ENCODE assay signal across 7 mouse cellular contexts in the genomic region with DNA sequence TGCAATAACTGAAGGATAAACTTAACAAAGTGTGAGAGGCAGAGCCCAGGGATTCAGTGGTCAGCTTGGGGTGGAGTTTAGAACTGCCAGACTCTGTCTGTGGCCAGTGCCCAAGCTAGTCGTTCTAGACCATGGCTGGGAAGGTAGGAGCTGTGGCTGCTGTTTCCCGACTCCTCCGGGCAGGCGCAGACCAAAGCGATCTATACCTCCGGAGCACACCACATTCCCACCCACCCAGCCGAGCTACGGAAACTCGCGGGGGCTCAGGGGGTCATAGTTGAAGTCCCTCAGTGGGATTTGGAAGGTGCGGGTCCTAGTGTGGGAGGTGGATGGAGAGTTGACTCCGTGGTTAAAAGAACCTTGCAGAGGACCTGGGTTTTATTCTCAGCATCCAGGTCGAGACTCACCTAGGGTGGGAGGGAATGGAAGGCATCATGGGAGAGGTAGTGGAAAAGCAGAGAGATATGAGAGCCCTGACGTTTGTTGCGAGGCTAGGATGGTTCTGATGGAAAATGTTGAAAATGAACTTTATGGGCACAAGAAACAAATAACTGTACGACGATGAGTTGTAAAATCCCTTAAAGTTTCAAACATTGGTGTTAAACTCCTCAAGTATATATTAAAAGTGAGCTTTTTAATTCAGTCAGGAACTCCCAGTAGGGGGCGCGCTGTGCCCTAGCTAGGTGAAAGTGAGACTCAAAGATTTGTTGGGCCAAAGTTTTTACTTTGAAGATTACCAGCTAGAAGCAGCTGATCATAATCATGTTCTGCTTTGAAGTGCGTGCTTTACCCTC. TPM values are rescaled to one million over a fixed set of nuclear protein-coding genes. Genes with fewer than 3 reads are reported as not detected.
DNase-seq lines count a peak whose midpoint lies in the region; ATAC-seq and TF ChIP-seq lines count a peak whose summit lies in the region.

No protein-coding gene starts in this region.

- H3K9ac ChIP-seq in hindbrain, postnatal 0 days (replicated peaks; ENCODE audit: low read length): peak overlapping the region; percentile 59; the same call in 1 of the 2 replicates

- peak overlapping the region; percentile 88 for H3K27ac ChIP-seq in gastrocnemius, adult 2 months
- no peak overlapping the region for H3K27ac ChIP-seq in hindbrain, postnatal 0 days
- no peak overlapping the region for H3K27ac ChIP-seq in macrophage

- H3K4me2 ChIP-seq in hindbrain, postnatal 0 days (ENCODE audit: low read depth, low read length): peak overlapping the region; percentile 89

- H3K79me2 ChIP-seq in macrophage (ENCODE audit: inconsistent target): no peaks in the 10 kb centered on the region

- H3K27me3 ChIP-seq in hindbrain, postnatal 0 days (ENCODE audit: insufficient read depth, low read length): no peaks in the 10 kb centered on the region

- peak overlapping the region; percentile 91 for H3K4me3 ChIP-seq in gastrocnemius, adult 2 months
- H3K4me3 ChIP-seq in hindbrain, postnatal 0 days (ENCODE audit: low read length): peak overlapping the region; percentile 61
- peak overlapping the region; percentile 35 for H3K4me3 ChIP-seq in macrophage (ENCODE audit: inconsistent target)

- peak; percentile 76 for TF ChIP-seq CTCF in gastrocnemius, adult 2 months (IDR thresholded peaks at IDR 0.05)
- peak; percentile 68 for TF ChIP-seq CTCF in hindbrain, postnatal 0 days (IDR thresholded peaks at IDR 0.05; ENCODE audit: low read depth)

- no peak; the same call in 1 of the 2 replicates for ATAC-seq in hindbrain, postnatal 0 days

- H3K36me3 ChIP-seq in hindbrain, postnatal 0 days (ENCODE audit: insufficient read depth, low read length): no peaks in the 10 kb centered on the region
- no peaks in the 10 kb centered on the region for H3K36me3 ChIP-seq in macrophage (ENCODE audit: inconsistent target)

- intact Hi-C loops in gastrocnemius, adult 2 months (cut with DNase I): no loop called here

- peak; percentile 68 to 90 for DNase-seq in adrenal gland, adult (ENCODE audit: inconsistent age in 2 of 2, low spot score in 1 of 2)
- peak; percentile 74 to 76 for DNase-seq in cerebellum, postnatal 36 days
- DNase-seq in gastrocnemius, adult 2 months: peak; percentile 78
- DNase-seq in hindbrain, postnatal 0 days (ENCODE audit: low spot score): peak; percentile 84
- peak; percentile 72 to 88 for DNase-seq in left cerebral cortex, adult 18-20 months (ENCODE audit: low spot score in 2 of 2)
- DNase-seq in right cerebral cortex, postnatal 10 days (ENCODE audit: low spot score in 2 of 2): peak; percentile 69 to 83

- H3K9me3 ChIP-seq in hindbrain, postnatal 0 days (ENCODE audit: low read length): no peaks in the 10 kb centered on the region

- WGBS in hindbrain, postnatal 0 days: 2% methylated on average over 20 of the region's 20 CpGs
- 3% methylated on average over 20 of the region's 20 CpGs for WGBS in macrophage (ENCODE audit: missing documents)

- no peaks in the 10 kb centered on the region for H3K4me1 ChIP-seq in hindbrain, postnatal 0 days (ENCODE audit: insufficient read depth, low read length)

RNA-seq across cellular contexts. Expression of gene Tspan9, which starts 57.6 kb away (rescaled TPM):
- total RNA-seq in gastrocnemius, adult 2 months (2021): 10 to 100 TPM; 21.8 to 41.9 TPM
- 177 and 266 TPM in 2 replicates for total RNA-seq in hindbrain, postnatal 0 days (2014; rRNA removed)
- polyA plus RNA-seq in hindbrain, postnatal 0 days (2015; fragmentation: Nextera tagmentation; extraction: Ambion mirVana): 70.1 and 73.8 TPM in 2 replicates
- total RNA-seq in left cerebral cortex, adult 18-20 months (2021): 10 to 100 TPM; 53.5 to 53.8 TPM
- total RNA-seq in macrophage (2018; cell fraction: chromatin; rRNA removed): 1 to 10 TPM in 1 of 26 experiments, under 1 TPM in 1, not detected in 24; 0.55 to 9.7 TPM
- under 1 TPM; 0.03 to 0.77 (median 0.25) TPM for total RNA-seq in macrophage (2018; cell fraction: cytosol; rRNA removed)
- total RNA-seq in macrophage (2018; cell fraction: nucleus; rRNA removed): 1 to 10 TPM in 1 of 26 experiments, under 1 TPM in 11, not detected in 14; 0.15 to 1.9 (median 0.25) TPM
- polyA plus RNA-seq in macrophage (2018): 0.21 to 0.56 TPM (median 0.36 TPM) in 3 replicates

Comparison
In these comparisons a context has a peak if more than half of its experiments do, and no peak if none do; other contexts are left out.
1. H3K4me3 ChIP-seq: peak in every context shown above with its lines; median percentile 91 in gastrocnemius, adult 2 months; 61 in hindbrain, postnatal 0 days; 35 in macrophage.